34 mouse cellular contexts compared by ENCODE assay signal in the genomic region with DNA sequence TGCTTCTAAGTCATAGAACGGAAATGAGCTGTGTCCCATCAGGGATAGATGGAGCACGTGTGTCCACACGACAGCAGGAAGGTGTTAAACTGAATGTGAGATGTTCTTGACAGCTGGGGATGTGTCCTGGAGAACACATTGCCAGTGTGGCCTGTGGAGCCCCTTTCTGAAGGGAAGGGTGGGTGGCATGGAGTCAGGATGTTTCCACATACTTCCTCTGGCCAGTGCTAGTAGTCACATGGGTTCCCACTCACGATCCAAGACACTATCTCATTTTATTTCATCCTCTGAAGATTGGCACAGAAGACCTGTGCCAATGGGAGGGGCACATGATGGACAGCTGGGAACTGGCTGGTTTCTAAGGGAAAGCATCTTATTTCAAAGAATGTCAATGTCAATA.
"Had no signal": no experiment of that assay in that cellular context is flagged by ENCODE, and none has a peak within 500 bp of the region (broad histone marks: within the 10 kb centered on the region; RNA-seq: fewer than 3 reads in every experiment).

No protein-coding gene starts in this region.

- H3K4me3 ChIP-seq: heart, embryonic 12.5 days; heart, embryonic 13.5 days; heart, embryonic 15.5 days; hindbrain, embryonic 10.5 days; hindbrain, embryonic 12.5 days; hindbrain, embryonic 13.5 days; hindbrain, embryonic 15.5 days; intestine, embryonic 15.5 days; kidney, embryonic 15.5 days; layer of hippocampus, adult 2 months; left cerebral cortex, adult 2 months had no signal

- H3K9me3 ChIP-seq: heart, embryonic 12.5 days; heart, embryonic 13.5 days; heart, embryonic 15.5 days; hindbrain, embryonic 10.5 days; hindbrain, embryonic 12.5 days; hindbrain, embryonic 13.5 days; hindbrain, embryonic 15.5 days; intestine, embryonic 15.5 days; kidney, embryonic 15.5 days had no signal

- DNase-seq: heart, postnatal 10 days; heart, postnatal 14 days; heart, postnatal 36 days; kidney, adult 11 months; kidney, adult 18-20 months; kidney, adult 2 months; kidney, adult 8-10 months; kidney, adult 9 months; kidney, postnatal 10 days; kidney, postnatal 14 days; kidney, postnatal 25 days; kidney, postnatal 36 days; kidney, postnatal 4 days; layer of hippocampus, adult 9-11 months; layer of hippocampus, postnatal 36 days had no signal

- H3K9ac ChIP-seq: heart, embryonic 12.5 days; heart, embryonic 13.5 days; heart, embryonic 15.5 days; hindbrain, embryonic 12.5 days; hindbrain, embryonic 13.5 days; hindbrain, embryonic 14.5 days; hindbrain, embryonic 15.5 days; intestine, embryonic 15.5 days; kidney, embryonic 15.5 days had no signal

- H3K27ac ChIP-seq: heart, embryonic 15.5 days; hindbrain, embryonic 10.5 days; hindbrain, postnatal 0 days; intestine, embryonic 15.5 days; kidney, embryonic 15.5 days; kidney, postnatal 0 days; left cerebral cortex, adult 2 months had no signal

- ATAC-seq: hindbrain, embryonic 16.5 days; hindbrain, postnatal 0 days; inflammation-experienced regulatory T-cells, adult 6 months; intestine, embryonic 15.5 days; intestine, embryonic 16.5 days; intestine, postnatal 0 days had no signal

- H3K27me3 ChIP-seq: heart, embryonic 12.5 days; heart, embryonic 13.5 days; heart, embryonic 15.5 days; hindbrain, embryonic 13.5 days; hindbrain, embryonic 15.5 days; intestine, embryonic 15.5 days had no signal

- H3K4me2 ChIP-seq: heart, embryonic 11.5 days; heart, embryonic 12.5 days; heart, embryonic 13.5 days; heart, embryonic 15.5 days; hindbrain, embryonic 12.5 days; hindbrain, embryonic 13.5 days; hindbrain, embryonic 14.5 days; hindbrain, embryonic 15.5 days; intestine, embryonic 15.5 days; kidney, embryonic 15.5 days had no signal

- H3K36me3 ChIP-seq: heart, embryonic 12.5 days; heart, embryonic 15.5 days; hindbrain, embryonic 12.5 days; hindbrain, embryonic 15.5 days; kidney, embryonic 15.5 days had no signal
